Comparison of ENCODE assay signal across 22 mouse cellular contexts in genomic region chr4:127789206-127789605, GRCm38 (mm10).
DNase-seq lines count a peak whose midpoint lies in the region; ATAC-seq lines count a peak whose summit lies in the region.
"Had no signal": no experiment of that assay in that cellular context is flagged by ENCODE, and none has a peak within 500 bp of the region (broad histone marks: within the 10 kb centered on the region; RNA-seq: fewer than 3 reads in every experiment).

No protein-coding gene starts in this region.

- H3K27me3 ChIP-seq in heart, embryonic 12.5 days (replicated peaks) = no peaks in the 10 kb centered on the region
- H3K27me3 ChIP-seq: forebrain, embryonic 13.5 days; hindbrain, embryonic 12.5 days; kidney, embryonic 15.5 days; limb, embryonic 12.5 days; liver, embryonic 13.5 days; lung, embryonic 15.5 days; midbrain, embryonic 13.5 days had no signal

- no peaks in the 10 kb centered on the region for H3K4me1 ChIP-seq in heart, embryonic 12.5 days (replicated peaks)
- H3K4me1 ChIP-seq: embryonic facial prominence, embryonic 10.5 days; forebrain, embryonic 13.5 days; hindbrain, embryonic 12.5 days; limb, embryonic 12.5 days; liver, embryonic 13.5 days; lung, embryonic 15.5 days; midbrain, embryonic 13.5 days had no signal

- DNase-seq in heart, adult 11 months = peak; percentile 72
- DNase-seq in left cerebral cortex, adult 18-20 months (ENCODE audit: low spot score in 2 of 2) = peak; percentile 44 to 53
- no peak for DNase-seq in left cerebral cortex, postnatal 4 days
- peak; percentile 8 to 79 for DNase-seq in left cerebral cortex, postnatal 25 days (ENCODE audit: low spot score in 2 of 2)
- peak; percentile 20 to 52 for DNase-seq in right cerebral cortex, postnatal 36 days (ENCODE audit: low spot score in 2 of 2)
- DNase-seq in MN1 (ENCODE audit: low spot score) = no peak
- DNase-seq: adrenal gland, postnatal 36 days; cerebellum, postnatal 36 days; gastrocnemius, postnatal 10 days; heart, postnatal 10 days; liver, embryonic 13.5 days; spleen, adult 18-20 months; thymus, adult 2 months had no signal

- no peak overlapping the region for H3K4me2 ChIP-seq in heart, embryonic 12.5 days
- H3K4me2 ChIP-seq: forebrain, embryonic 13.5 days; hindbrain, embryonic 12.5 days; kidney, embryonic 15.5 days; limb, embryonic 12.5 days; liver, embryonic 13.5 days; lung, embryonic 15.5 days; midbrain, embryonic 13.5 days had no signal

- ATAC-seq in heart, embryonic 12.5 days (ENCODE audit: insufficient number of reproducible peaks, low FRiP score) = no peak
- ATAC-seq: forebrain, embryonic 13.5 days; midbrain, embryonic 13.5 days had no signal

- no peaks in the 10 kb centered on the region for H3K36me3 ChIP-seq in heart, embryonic 12.5 days
- H3K36me3 ChIP-seq: embryonic facial prominence, embryonic 10.5 days; hindbrain, embryonic 12.5 days; kidney, embryonic 15.5 days; limb, embryonic 12.5 days; liver, embryonic 13.5 days; lung, embryonic 15.5 days; midbrain, embryonic 13.5 days had no signal

- H3K9me3 ChIP-seq in heart, embryonic 12.5 days (replicated peaks) = no peaks in the 10 kb centered on the region
- H3K9me3 ChIP-seq: embryonic facial prominence, embryonic 10.5 days; forebrain, embryonic 13.5 days; hindbrain, embryonic 12.5 days; kidney, embryonic 15.5 days; limb, embryonic 12.5 days; lung, embryonic 15.5 days; midbrain, embryonic 13.5 days had no signal

- no peak overlapping the region for H3K4me3 ChIP-seq in heart, embryonic 12.5 days
- H3K4me3 ChIP-seq: embryonic facial prominence, embryonic 10.5 days; forebrain, embryonic 13.5 days; hindbrain, embryonic 12.5 days; kidney, embryonic 15.5 days; limb, embryonic 12.5 days; liver, embryonic 13.5 days; lung, embryonic 15.5 days; midbrain, embryonic 13.5 days had no signal

- WGBS in heart, embryonic 12.5 days = 82% methylated on average over 12 of the region's 12 CpGs

- intact Hi-C loops in left cerebral cortex, postnatal 4 days (cut with DNase I) = no loop called here
- intact Hi-C loops in left cerebral cortex, postnatal 25 days (cut with DNase I) = no loop called here

- no peak overlapping the region for H3K27ac ChIP-seq in heart, embryonic 12.5 days (ENCODE audit: poor library complexity, severe bottlenecking)
- H3K27ac ChIP-seq: embryonic facial prominence, embryonic 10.5 days; forebrain, embryonic 13.5 days; hindbrain, embryonic 12.5 days; kidney, embryonic 15.5 days; limb, embryonic 12.5 days; liver, embryonic 13.5 days; lung, embryonic 15.5 days; macrophage; midbrain, embryonic 13.5 days had no signal

- no peak overlapping the region for H3K9ac ChIP-seq in heart, embryonic 12.5 days
- H3K9ac ChIP-seq: forebrain, embryonic 13.5 days; hindbrain, embryonic 12.5 days; kidney, embryonic 15.5 days; limb, embryonic 12.5 days; liver, embryonic 13.5 days; lung, embryonic 15.5 days; midbrain, embryonic 13.5 days had no signal

Comparison
In these comparisons a context has a peak if more than half of its experiments do, and no peak if none do; other contexts are left out.
1. DNase-seq: peak in heart, adult 11 months (single experiment), left cerebral cortex, adult 18-20 months (2 of 2), left cerebral cortex, postnatal 25 days (2 of 2) and right cerebral cortex, postnatal 36 days (2 of 2); none in left cerebral cortex, postnatal 4 days (single experiment) and MN1 (single experiment).